Mouse (Mus musculus) CH12F3 (cell line): ENCODE results near the gene Ccdc60.

Source experiments
- in situ Hi-C: fragments of 300-500 bp; cut with MboI; formaldehyde crosslinking; loops from 2 replicates; pipeline ENCODE4 v1.14.3; 2020; ENCODE audit warnings: low sequenced_read_pairs

Ccdc60 gene

GRCm38 (mm10) chr5:116274365-116274764 lies 14.4 kb downstream of the Ccdc60 start:
- in situ Hi-C loops, result no loop called here

DNA sequence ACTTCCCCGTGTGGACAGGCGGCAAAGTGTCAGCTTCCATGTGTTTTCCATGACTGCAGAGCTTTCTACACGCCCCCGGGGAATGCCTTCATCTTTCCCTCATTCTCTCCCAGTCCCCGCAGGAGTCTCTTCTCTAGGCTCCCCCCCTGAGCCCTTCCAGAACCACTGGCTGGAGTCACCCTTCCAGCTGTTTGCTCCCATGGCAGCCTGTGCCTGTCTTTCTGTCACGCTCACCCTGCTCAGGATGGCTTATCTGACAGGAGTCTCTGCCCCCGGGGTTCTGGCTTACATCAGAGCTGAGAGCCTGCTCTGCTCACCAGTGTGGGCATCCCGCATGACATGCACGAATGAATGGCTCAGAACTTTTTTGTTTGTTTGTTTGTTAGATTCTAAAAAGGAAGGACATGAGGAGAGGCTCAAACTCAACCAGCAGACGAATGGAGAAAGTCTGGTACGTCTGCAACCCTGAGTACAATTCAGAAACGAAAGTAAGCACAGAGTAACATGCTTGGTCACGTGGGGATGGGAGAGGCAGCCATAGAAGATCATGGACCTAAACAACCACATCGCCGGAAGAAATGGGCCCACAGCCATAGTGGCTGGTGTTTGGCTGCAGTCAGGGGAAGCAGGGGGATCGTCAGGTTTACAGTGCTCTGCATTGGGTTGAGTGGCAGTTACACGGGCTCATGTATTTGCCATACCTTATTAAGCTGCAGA lies 17.1 kb downstream of the Ccdc60 start:
- in situ Hi-C loops, result no loop called here

DNA sequence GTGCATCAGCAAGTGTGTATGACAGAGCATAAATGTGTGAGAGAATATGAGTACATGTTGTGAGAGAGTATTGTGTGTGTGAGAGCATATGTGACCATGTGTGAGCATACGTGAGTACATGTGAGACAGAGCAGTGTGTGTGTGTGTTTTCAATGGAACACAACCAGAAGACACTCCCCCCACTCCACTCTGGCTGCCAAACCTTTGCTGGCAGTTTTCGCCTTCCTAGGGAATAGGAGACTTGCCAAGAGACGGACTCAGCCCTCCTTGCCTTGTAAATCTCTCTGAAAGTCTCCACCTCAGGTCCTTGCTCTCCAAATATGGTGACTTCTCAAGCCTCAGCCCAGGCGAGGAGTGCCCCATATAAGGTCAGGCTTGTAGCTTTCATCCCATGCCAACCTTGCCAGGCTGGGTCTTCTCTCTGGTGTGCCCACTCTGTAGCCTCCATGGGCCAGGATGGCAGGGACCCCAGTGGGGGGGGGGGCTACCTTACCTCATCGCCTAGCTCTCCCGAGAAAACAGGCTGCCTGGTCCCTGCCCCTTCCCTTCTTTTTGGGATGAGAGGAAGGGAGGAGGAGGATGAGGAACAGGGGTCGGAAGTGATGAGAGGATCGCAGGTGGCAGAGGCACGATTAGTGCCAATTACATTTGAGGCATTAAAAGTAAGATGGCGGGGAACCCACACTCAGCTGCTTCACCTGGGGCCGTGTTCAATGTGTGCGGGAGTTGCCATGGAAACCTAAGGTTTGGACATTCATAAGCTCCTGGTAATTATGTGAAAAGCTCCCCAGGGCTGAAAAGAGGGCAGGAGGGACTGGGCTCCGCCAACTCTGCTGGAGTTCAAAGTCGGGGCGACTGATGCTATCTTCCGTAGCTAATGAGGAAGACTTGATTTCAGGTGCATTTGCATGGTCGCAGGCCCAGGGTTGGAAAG lies 19.3 kb downstream of the Ccdc60 start:
- in situ Hi-C loops, result no loop called here

- in situ Hi-C loops, result no loop called here
These were observed 26.1 kb downstream of the Ccdc60 start for GRCm38 (mm10) chr5:116262689-116263088.

GRCm38 (mm10) chr5:116261944-116262343 lies 26.8 kb downstream of the Ccdc60 start:
- in situ Hi-C loops, result no loop called here

DNA sequence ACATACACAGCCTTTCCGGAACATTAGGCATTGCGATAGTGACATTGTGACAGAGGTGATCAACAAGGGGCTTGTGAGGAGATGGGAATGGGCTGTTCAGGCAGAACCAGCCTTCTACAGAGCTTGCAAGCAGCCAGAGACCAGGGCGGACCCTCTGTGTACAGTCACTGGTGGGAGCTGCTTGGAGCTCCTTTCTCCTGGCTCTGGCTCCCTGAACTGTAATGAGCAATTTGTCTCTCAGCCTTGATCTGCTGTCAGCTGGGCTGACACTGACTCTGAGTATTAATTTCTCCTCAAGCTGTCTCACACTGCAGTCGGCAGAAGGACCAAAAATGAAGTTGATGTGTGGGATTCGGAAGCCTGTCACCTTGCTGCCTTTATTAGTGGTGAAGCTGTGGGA lies 28.4 kb downstream of the Ccdc60 start:
- in situ Hi-C loops, result no loop called here

DNA sequence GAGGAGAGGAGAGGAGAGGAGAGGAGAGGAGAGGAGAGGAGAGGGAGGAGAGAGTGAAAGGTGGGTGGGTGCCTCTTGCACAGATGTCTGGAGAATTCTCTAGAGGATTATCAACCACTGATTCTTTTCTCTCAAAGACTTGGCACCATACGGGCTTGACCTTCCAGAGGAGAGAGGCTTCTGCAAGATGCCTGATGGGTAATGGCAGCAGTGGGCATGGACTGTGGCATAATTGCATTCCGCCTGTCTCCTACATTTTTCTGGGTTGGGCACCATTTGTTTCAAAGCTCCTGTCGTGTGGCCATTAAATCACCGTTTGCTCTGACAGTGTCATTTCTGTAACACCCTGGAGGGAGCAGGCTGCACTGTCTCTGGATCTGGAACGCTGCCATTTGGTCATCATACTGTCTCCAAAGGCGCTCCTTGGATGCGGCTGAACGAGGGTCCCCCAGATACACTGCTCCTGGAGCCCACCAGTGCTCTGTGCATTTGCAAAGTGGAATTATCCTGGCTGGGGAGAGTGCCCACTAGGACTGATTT lies 30.4 kb downstream of the Ccdc60 start:
- in situ Hi-C loops, result no loop called here

- in situ Hi-C loops, result no loop called here
These were observed 34.9 kb downstream of the Ccdc60 start for GRCm38 (mm10) chr5:116253914-116254313.

- in situ Hi-C loops, result no loop called here
These were observed 36.6 kb downstream of the Ccdc60 start for GRCm38 (mm10) chr5:116252186-116252585.

- in situ Hi-C loops, result no loop called here
These were observed 42.1 kb downstream of the Ccdc60 start for GRCm38 (mm10) chr5:116246642-116247041.

DNA sequence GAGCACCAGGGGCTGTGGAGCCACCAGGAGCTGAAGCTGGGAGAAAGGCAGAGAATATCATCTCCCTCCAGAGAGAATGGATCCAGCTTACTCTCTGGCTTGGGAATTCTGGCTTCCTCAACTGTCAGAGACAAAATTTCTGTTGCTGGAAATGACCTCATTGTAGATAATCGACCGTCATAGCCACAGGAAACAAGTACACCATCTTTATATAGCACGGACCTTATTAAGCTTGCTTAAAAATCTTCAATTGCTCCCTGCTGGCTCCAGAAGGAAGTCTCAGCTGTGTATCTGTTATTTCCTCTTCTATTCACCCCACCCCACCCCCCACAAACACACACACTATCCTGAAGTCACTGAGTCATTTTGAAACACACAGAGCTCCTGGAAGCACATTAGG lies 44.3 kb downstream of the Ccdc60 start:
- in situ Hi-C loops, result no loop called here

GRCm38 (mm10) chr5:116243622-116244021 lies 45.2 kb downstream of the Ccdc60 start:
- in situ Hi-C loops, result no loop called here

DNA sequence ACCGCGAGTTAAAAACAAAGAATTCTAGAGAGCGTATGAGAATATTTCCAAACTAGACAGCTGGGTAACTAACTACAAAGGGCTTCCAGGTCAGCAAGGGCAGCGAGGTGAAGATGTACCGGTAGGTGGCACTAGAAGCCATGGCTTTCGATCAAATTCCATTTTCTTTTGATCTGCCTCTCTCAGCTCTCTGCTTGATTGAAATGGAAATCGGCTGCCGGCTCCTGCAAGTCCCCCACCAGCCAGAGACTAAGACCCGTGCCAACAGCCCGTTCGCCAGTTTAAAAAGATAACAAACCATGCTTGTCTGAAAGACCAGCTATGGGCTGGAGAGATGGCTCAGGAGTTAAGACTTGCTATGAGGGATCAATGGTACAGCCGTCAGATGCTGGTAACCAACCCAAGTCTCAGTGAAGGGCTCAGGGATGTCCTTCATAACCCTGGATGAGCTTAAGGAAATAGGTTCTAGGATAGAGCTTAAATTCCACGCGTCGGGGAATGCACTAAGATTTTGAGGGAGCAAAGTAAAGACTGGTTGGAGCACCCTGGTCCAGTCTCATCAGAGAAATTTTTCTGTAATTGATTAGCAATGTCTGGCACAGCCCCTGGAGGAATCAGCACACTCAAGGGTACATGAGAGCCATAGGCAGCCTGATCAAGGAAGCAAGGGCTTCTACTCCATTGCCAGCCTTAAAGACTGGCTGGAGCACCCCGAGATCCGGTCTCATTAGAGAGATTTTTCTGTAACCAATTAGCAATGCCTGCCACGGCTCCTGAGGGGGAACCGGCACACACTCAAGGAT lies 56.7 kb downstream of the Ccdc60 start:
- in situ Hi-C loops, result no loop called here

- in situ Hi-C loops, result no loop called here
These were observed 60.4 kb downstream of the Ccdc60 start for GRCm38 (mm10) chr5:116228414-116228813.

GRCm38 (mm10) chr5:116224023-116224422 lies 64.8 kb downstream of the Ccdc60 start:
- in situ Hi-C loops, result no loop called here

DNA sequence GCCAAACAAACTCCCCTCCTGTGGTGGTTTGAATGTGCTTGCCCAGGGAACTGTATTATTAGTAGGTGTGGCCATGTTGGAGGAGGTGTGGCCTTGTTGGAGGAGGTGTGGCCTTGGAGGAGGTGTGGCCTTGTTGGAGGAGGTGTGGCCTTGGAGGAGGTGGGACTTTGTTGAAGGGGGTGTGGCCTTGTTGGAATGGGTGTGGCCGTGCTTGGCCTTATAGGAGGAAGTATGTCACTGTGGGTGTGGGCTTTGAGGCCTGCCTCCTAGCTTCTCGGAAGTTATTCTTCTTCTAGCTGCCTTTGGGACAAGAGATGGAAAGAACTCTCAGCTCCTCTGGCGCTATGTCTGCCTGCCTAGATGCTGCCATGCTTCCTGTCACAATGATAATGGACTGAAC lies 66.9 kb downstream of the Ccdc60 start:
- in situ Hi-C loops, result no loop called here

GRCm38 (mm10) chr5:116219288-116219687 lies 69.5 kb downstream of the Ccdc60 start:
- in situ Hi-C loops, result no loop called here

DNA sequence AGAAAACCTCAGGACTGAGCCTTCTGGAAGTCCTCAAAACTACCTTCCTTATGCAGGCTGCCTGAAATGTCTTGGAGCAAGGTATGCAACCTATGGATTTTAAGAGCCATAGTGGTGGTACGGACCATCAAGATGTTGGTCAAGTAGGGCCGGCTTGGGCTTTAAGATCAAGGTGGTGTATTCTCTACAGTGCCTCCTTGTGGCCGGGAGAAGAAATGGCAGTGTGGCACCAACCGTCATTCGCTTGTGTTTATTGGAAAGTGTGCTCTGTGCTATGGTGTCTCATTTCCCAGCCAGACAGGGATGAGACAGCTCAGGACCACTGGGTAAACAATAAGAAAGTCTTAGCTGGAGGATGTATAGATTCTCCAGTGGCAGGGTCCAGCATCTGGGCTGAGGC lies 76.1 kb downstream of the Ccdc60 start:
- in situ Hi-C loops, result no loop called here

DNA sequence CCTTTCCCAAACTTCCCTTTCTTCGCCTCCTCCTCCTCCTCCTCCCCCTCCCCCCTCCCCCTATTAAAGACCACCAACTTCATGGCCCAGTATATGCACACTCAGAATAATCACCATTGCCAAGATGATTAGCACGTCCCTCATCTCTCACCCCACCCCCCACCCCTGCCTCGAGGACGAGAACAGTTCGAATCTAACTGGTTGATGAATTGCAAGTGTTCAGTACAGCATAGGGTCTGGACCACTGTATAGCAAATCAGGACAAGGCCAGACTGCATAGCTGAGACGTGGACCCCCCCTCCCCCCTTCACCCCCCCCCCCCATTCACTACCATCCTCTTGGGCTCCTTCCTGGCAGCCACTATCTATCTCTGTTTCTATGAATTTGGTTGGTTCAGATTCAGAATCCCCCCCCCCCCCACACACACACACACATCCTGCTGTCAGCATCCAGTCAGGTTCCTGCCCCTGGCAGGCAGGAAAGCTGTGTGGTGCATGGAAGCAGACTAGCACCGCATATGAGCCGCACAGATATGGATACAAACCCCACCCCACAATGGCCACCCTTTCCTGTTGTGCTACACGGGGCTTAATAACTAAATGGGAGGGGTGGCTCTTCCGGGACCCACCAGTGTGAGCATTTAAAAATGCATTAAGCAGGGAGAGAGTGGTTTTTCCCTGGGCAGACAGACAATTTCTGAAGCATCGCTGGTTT lies 79.2 kb downstream of the Ccdc60 start:
- in situ Hi-C loops, result no loop called here

DNA sequence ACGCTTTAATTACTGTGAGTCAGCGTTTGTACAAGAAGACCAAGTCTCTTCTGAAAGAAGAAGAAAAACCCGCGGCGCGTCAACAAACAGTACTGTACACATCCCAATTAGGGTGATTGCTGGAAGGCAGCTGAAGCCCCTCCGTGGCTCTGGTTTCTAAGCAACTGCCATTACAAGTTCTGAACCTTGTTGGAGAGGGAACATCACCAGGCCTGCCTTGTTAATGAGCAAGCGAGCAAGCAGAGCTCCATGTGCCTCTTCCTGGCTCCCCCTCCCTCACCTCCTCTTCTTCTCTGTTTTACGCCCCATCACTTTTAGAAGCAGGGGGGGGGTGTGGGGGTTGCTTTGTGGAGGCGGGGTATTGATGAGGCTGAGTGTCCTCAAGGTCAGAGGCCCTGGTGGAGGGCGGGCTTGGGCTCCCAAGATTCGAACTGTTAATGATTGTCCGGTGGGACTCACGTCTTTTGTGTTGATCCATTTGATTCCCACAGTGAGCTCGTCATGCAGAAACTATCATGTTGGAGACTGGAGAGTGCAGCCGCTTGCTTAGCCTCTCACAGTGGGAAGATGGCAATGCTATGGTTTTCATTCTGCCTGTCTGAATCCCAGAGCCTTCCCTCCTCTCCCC lies 79.9 kb downstream of the Ccdc60 start:
- in situ Hi-C loops, result no loop called here
